Mouse (Mus musculus) forebrain, embryonic 12.5 days (tissue): ENCODE measurements at regions not wholly inside any gene's neighbourhood (a gene's known extent, or its start where the extent isn't known, plus 50 kb on each side); places are given as distances from the start of the nearest gene placed in this dataset.

ENCODE experiments used
- ATAC-seq: fragments of 200-750 bp; cut with Nextera tagmentation; 2 replicates; pipeline ENCODE4 v1.8.0; 2017; ENCODE audit warnings: moderate TSS enrichment; ENCODE audit not compliant: low FRiP score
- H3K27ac ChIP-seq: fragments of 300-500 bp; sonication (generic); 2 replicates; pipeline ENCODE4 v1.5.1; 2016; ENCODE audit warnings: mild to moderate bottlenecking
- H3K27me3 ChIP-seq: fragments of 300-500 bp; sonication (generic); 2 replicates; pipeline ENCODE4 v1.6.1; 2016; ENCODE audit warnings: mild to moderate bottlenecking
- H3K36me3 ChIP-seq: fragments of 300-500 bp; sonication (generic); replicated peaks from 2 replicates; pipeline ENCODE4 v1.6.1; 2016; ENCODE audit warnings: mild to moderate bottlenecking
- H3K4me1 ChIP-seq: fragments of 300-500 bp; sonication (generic); 2 replicates; pipeline ENCODE4 v1.6.1; 2016
- H3K4me2 ChIP-seq: fragments of 300-500 bp; sonication (generic); 2 replicates; pipeline ENCODE4 v1.6.1; 2016; ENCODE audit warnings: mild to moderate bottlenecking, moderate library complexity
- H3K4me3 ChIP-seq: fragments of 300-500 bp; sonication (generic); replicated peaks from 2 replicates; pipeline ENCODE4 v1.5.1; 2016; ENCODE audit warnings: mild to moderate bottlenecking
- H3K9ac ChIP-seq: fragments of 300-500 bp; sonication (generic); 2 replicates; pipeline ENCODE4 v1.6.1; 2016; ENCODE audit warnings: mild to moderate bottlenecking
- H3K9me3 ChIP-seq: fragments of 300-500 bp; sonication (generic); 2 replicates; pipeline ENCODE4 v1.6.1; 2016
- WGBS: fragments of 180-500 bp; shearing (Covaris S2); methylation state at CpG from one replicate; pipeline ENCODE4 v1.1.7; 2016; 5-methylcytosine and 5-hydroxymethylcytosine counted together

- no peaks in the 10 kb centered on the region for H3K4me1 ChIP-seq
- 0 out of 2 replicates have a peak, but pooled peaks have one; percentile 39 for ATAC-seq
- 68% methylated on average over 4 of the region's 4 CpGs for WGBS
- no peak overlapping the region for H3K27ac ChIP-seq
- H3K9me3 ChIP-seq, result no peaks in the 10 kb centered on the region
- H3K9ac ChIP-seq, result no peak overlapping the region
- H3K4me2 ChIP-seq, result no peak overlapping the region
- no peaks in the 10 kb centered on the region for H3K36me3 ChIP-seq
- H3K27me3 ChIP-seq, result no peaks in the 10 kb centered on the region
- no peak overlapping the region for H3K4me3 ChIP-seq
Observed at GRCm38 (mm10) chr14:109266521-109266920, 352.6 kb upstream of the Slitrk1 start.

- no peak for ATAC-seq
- Histone ChIP-seq H3K4me3 (no peak overlapping the region), H3K27ac (no peak overlapping the region), H3K9ac (no peak overlapping the region), H3K9me3 (no peaks in the 10 kb centered on the region), H3K27me3 (no peaks in the 10 kb centered on the region), H3K4me1 (no peaks in the 10 kb centered on the region), H3K36me3 (no peaks in the 10 kb centered on the region), H3K4me2 (no peak overlapping the region)
- 97% methylated on average over 1 of the region's 1 CpGs for WGBS
Observed at GRCm38 (mm10) chr14:109261990-109262389, 348.0 kb upstream of the Slitrk1 start.

GRCm38 (mm10) chr14:109214848-109215247 is 300.9 kb upstream of the Slitrk1 start:
- WGBS, result 91% methylated on average over 8 of the region's 8 CpGs
- no peak overlapping the region for H3K27ac ChIP-seq
- no peak for ATAC-seq

GRCm38 (mm10) chr14:109180029-109180585 is 266.1 kb upstream of the Slitrk1 start:
- WGBS, result 57% methylated on average over 2 of the region's 2 CpGs
- H3K9ac ChIP-seq, result no peak overlapping the region
- no peak overlapping the region for H3K27ac ChIP-seq
- no peaks in the 10 kb centered on the region for H3K36me3 ChIP-seq
- H3K4me1 ChIP-seq, result no peaks in the 10 kb centered on the region
- no peaks in the 10 kb centered on the region for H3K9me3 ChIP-seq
- no peak for ATAC-seq
- H3K4me3 ChIP-seq, result no peak overlapping the region
- H3K4me2 ChIP-seq, result no peak overlapping the region
- H3K27me3 ChIP-seq, result no peaks in the 10 kb centered on the region

More at GRCm38 (mm10) chr14:109214848-109215247, 300.9 kb upstream of the Slitrk1 start:
- Histone ChIP-seq H3K4me1 (no peaks in the 10 kb centered on the region), H3K9me3 (no peaks in the 10 kb centered on the region), H3K4me2 (no peak overlapping the region), H3K4me3 (no peak overlapping the region), H3K36me3 (no peaks in the 10 kb centered on the region), H3K27me3 (no peaks in the 10 kb centered on the region), H3K9ac (no peak overlapping the region)

- Histone ChIP-seq H3K9ac (no peak overlapping the region), H3K27ac (no peak overlapping the region), H3K27me3 (no peaks in the 10 kb centered on the region), H3K36me3 (no peaks in the 10 kb centered on the region), H3K4me3 (no peak overlapping the region), H3K9me3 (no peaks in the 10 kb centered on the region), H3K4me2 (no peak overlapping the region), H3K4me1 (no peaks in the 10 kb centered on the region)
- WGBS, result 77% methylated on average over 2 of the region's 2 CpGs
- ATAC-seq, result no peak
Observed at GRCm38 (mm10) chr14:109176602-109177179, 262.7 kb upstream of the Slitrk1 start.

GRCm38 (mm10) chr14:109175819-109176218 is 261.9 kb upstream of the Slitrk1 start:
- Histone ChIP-seq H3K9ac (no peak overlapping the region), H3K4me2 (no peak overlapping the region), H3K36me3 (no peaks in the 10 kb centered on the region), H3K4me1 (no peaks in the 10 kb centered on the region), H3K27ac (no peak overlapping the region), H3K9me3 (no peaks in the 10 kb centered on the region), H3K27me3 (no peaks in the 10 kb centered on the region), H3K4me3 (no peak overlapping the region)
- no peak for ATAC-seq
- WGBS, result 93% methylated on average over 3 of the region's 3 CpGs
